Mouse (Mus musculus) cortical plate, adult 2 months (tissue): Measurements from ENCODE around the gene 1810010D01Rik.

Experiments used
- CTCF ChIP-seq: fragments of 200-500 bp; IDR thresholded peaks from 2 replicates; pipeline ENCODE4 v1.5.1; 2011; ENCODE audit warnings: mild to moderate bottlenecking, control low read depth, low read length; ENCODE audit not compliant: insufficient read depth; ENCODE audit errors: extremely low read depth
- POLR2A ChIP-seq: fragments of 200-500 bp; IDR thresholded peaks from 2 replicates; pipeline ENCODE4 v1.6.1; 2011; ENCODE audit warnings: mild to moderate bottlenecking, low read length, control low read depth; ENCODE audit not compliant: insufficient read depth; ENCODE audit errors: extremely low read depth

GRCm38 (mm10) chr7:145194455-145195161 lies 13.3 kb downstream of the 1810010D01Rik start:
- TF ChIP-seq CTCF (no peak), POLR2A (no peak)
